Mouse (Mus musculus): ENCODE results near the gene Plxdc2.

Gene Plxdc2

DNA sequence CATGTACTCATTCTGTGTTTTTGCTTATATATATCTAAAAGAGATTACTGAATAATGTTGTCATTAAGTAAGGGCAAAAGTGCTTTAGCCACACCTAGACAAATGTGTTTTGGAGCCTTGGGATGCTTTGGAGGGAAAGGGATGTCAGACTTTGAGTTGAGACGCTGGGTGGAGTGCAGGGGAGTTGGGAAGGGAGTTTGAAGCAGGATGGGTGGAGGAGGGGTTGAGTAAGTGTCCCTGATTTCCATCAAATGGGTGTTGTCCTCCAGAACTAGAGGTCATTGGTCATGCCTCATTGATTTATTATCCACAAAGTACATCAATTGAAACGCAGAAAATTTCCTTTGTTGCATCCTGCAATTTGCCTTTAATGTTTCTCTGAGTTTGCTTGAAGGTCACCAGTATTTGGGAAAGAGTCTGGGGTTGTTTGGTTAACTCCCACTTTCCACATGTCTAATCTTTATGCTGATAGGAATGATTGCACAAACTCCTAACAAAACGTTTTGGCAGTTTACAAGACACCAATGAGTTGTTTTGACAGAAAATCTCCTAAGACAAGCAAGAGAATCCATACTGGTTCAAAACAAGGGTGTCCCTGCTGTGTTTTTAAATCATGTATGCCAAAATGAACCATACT lies 58.4 kb downstream of the Plxdc2 start:
- no peak for DNase-seq (ENCODE audit: low read depth, low spot score)

DNA sequence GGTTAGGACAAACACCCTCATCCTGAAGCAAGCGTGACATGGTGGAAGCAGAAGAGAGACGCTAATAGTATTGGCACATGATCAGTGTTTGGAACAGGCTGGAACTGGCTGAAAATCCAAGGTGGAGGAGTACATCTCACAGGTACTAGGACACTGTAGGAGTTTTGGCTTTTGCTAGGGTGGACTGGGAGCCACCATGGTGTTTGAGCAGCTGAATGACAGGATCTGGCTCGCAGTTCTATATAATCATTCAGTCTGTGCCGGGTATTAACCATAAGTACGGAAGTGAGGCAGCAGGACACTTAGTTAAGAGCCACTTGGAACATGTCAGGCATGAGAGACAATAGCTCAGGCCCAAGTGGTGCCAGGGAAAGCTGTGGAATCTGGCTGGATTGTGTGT lies 82.9 kb downstream of the Plxdc2 start:
- DNase-seq (ENCODE audit: low read depth, low spot score): no peak

DNA sequence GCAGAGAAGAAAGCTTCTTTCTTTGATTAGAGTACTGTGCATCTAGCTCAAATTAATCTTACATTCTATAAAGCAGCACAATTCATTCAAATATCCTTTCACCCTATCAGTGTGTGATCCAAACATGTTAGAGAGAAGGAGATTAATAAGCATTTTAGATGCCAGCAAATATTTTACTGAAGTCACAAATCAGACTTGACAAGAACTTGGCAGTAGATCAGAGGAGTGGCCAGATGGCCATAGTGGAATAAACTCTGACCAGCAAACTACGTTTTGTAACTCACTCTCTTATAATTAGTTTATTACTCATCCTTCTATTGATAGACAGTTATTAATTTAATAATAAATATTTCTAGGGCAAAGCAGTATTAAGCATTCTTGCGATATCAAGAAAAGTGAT lies 86.5 kb downstream of the Plxdc2 start:
- DNase-seq (ENCODE audit: low read depth, low spot score): no peak

DNA sequence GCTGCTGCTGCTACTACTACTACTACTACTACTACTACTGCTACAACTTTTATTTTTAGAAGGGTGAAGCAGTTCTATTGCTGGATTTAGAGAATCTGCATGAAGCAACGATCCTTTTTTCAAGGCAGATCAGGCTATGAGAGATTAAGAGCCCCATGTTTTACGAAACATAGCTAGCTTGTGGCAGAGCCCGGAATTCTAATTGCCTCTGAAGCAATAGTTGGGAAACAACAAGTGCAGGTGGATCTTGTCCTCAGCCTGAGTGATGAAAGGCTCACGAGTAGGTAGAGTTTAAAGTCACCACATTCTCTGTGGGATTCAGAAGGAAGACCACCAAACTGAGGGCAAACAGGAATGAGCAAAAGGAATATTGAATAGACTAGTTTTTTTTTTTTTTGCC lies 91.8 kb downstream of the Plxdc2 start:
- DNase-seq (ENCODE audit: low read depth, low spot score): no peak

DNA sequence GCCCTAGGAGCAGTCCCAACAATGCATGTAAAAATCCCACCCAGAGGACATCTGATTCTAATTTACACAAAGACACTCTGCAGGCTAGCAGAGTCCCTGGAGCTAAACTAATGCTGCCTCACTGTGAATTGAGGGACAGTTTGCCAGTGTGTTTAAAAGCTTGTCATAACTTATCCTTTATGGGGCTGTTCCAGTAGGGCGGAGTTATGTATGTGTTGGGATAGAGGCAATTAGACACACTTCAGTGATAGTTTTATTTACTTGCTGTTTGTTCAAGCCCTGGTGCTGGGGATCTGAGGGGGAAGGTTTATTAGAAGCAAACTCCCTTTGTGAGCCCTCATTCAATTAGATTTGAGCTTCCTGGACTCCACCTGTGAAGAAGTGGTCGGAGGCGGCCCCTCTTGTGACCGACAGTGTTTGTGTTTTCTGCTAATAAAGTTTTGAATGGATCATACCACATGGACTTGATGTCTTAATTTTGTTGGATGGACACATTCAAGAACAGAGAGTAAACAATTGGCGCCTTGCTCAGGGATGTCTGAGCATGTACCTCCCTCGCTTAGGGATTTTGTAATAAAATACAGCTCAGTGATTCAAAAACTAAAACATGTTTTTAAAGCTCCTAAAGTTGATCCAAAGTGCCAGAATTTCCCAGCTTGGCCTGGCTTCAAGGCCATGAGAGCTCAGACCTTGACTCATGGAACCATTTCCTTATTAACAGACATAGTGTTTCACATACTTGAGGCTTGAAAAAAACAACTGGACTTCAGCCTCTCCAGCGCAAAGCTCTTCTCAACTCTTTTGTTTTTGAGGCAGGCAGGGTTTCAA lies 94.9 kb downstream of the Plxdc2 start:
- no peak for DNase-seq (ENCODE audit: low read depth, low spot score)

DNA sequence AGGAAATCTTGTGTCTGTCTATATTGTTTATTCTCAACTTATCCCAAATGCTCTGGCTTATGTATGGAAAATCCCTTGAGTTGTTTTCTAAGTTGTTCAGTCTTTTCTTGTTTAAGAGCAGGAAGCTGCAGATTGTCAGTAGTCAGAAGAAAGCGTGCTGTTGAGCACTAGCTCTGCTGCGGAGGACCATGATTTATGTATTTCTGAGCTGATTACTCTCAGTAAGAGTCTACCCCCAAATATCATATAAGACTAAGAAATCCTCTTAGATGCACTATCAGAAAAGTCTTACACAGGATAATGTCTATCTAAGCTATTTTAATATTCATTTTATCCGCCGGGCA lies 95.5 kb downstream of the Plxdc2 start:
- DNase-seq (ENCODE audit: low read depth, low spot score): no peak

DNA sequence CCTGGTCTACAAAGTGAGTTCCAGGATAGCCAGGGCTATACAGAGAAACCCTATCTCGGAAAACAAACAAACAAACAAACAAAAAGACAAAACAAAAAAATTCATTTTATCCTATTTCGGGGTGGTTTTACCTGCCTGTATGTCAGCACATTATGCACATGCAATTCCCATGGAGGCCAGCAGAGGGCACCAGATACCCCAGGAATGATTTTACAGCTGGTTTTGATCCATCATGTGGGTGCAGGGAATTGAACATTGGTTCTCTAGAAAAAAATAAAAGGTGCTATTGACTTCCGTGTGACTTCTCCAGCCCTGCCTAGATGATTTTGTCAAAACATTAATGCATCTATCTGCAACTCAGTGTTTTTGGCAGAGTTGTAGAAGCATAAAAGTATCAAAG lies 96.0 kb downstream of the Plxdc2 start:
- DNase-seq (ENCODE audit: low read depth, low spot score): peak; percentile 16

DNA sequence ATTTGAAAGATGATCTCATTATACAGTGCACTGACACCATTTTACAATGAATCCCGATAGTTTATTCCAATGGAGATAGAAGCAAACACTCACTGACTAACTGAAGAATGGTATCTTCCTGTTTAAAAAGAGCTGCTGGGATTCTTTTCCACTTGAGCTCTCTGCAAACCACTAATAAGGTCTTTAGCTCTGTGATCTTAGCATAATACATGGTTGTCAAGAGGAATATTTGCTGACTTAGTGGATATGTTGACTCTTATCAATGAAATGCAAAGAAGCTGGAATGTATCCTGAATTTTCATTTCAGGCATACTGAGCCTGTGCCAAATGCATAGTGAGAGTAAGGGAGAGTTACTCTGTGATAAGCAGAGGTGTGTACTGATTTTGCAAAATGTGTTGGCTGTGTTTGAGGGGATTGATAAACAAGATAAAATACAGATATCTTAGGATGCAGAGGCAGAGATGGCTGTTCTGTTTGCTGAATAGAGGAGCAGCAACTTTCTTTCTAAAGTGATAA lies 100.2 kb downstream of the Plxdc2 start:
- DNase-seq (ENCODE audit: low read depth, low spot score): no peak

DNA sequence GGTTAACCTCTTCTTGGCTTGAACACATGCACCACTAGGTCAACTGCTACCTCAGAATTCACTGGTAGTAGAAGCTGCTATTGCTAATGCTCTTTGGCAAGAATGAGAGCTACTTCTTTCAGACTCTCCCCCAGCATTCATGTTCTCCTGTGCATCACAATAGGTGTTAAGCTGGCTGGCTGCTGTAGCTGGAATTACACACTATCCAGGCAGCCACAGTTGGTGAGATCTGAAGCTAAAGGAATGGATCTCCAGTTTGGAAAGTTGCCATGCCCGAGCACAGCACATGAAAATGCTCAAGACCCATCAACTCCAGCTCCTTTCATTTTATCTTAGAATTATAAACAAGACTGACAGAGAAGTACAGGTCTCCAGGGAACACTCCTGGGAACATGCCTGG lies 103.4 kb downstream of the Plxdc2 start:
- DNase-seq (ENCODE audit: low read depth, low spot score): no peak

DNA sequence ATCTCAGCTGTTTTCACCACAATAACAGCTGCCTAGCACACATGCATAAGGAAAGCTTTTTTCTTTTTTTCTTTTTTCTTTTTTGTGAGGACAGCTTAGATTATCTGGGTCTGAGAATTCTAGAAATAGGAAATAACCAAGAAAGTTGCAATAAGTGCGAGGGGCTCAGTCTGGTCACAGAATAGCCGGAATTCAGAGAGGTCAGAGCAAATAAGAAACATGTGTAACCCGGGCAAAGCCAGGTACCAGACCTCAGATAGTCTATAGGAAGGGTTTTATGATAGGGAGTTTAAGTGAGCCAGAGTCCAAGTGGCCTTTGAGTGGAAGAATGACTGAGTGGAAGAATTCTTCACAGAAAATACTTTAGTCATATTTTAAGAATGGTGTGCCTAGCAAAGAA lies 114.0 kb downstream of the Plxdc2 start:
- no peak for DNase-seq (ENCODE audit: low read depth, low spot score)

DNA sequence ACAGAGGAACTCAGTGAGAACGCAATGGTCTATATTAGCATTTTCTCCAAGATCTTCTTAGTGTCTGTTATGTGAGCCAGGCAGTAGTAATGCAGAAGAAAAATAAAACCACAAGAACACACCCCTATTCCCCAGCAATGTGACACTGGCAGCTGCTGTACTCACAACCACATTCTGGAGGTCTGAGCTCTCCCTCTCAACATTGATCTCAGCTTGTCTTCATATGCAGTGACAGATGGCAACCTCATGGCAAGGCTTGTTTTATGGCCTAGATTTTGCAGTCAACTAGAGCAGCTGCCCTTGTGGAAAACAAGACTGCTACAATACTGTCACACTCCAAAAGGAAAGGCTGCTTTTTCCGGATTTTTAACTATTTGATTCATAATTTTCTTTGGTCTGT lies 127.8 kb downstream of the Plxdc2 start:
- no peak for DNase-seq (ENCODE audit: low read depth, low spot score)

DNA sequence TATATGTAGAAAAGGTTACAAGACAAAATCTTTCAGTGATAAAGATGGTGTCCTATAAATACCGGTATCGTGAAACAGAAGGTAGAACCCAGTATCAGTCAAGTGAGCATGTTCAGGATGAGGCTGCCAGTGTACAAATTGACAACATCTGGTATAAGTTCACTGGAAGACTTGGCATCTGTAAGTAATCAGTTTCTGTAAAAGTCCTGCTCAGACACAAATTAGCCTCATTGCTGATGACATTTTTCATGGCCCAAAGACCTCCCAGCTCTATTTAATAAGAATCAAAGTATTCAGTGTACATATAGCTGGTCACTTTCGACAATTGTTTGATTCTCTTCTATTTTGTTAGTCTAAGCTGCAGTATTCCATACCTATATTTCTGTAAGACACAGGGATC lies 129.9 kb downstream of the Plxdc2 start:
- no peak for DNase-seq (ENCODE audit: low read depth, low spot score)

DNA sequence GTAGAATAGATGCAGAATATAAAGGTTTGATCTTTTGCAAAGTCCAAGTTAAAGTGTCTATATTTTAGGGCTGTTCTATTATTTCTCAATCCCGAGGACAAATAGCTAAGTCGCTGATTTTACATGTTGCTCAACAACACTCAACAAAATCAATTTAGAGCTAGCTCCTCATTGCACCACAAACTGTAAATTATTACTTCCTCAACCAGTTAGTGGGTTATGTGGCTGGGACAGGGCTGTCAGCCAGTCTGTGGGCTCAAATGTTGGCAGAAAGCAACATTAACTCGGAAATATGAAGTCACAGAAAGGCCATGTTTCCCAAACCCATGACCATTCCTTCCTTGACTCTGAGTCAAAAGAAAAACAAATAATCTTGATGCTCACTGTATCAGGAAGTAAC lies 135.1 kb downstream of the Plxdc2 start:
- no peak for DNase-seq (ENCODE audit: low read depth, low spot score)

DNA sequence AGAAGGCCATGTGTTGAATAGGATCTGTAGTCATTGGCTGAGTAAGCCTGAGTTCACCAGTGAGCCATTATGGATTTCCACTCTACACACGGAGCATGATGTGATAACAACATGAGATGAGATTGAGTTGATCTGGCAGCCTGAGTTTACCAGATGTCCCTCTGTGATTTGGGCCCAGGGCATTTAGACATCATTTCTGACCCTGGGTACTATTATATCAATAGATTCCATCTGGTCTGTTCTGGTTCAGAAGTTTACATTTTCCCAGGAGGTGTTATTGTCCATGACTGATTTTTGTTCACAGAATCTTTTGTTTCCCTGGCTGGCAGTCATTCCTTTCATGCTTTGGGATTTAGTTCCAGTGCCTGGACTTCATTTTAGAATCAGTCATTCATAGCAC lies 146.7 kb downstream of the Plxdc2 start:
- DNase-seq (ENCODE audit: low read depth, low spot score): no peak

DNA sequence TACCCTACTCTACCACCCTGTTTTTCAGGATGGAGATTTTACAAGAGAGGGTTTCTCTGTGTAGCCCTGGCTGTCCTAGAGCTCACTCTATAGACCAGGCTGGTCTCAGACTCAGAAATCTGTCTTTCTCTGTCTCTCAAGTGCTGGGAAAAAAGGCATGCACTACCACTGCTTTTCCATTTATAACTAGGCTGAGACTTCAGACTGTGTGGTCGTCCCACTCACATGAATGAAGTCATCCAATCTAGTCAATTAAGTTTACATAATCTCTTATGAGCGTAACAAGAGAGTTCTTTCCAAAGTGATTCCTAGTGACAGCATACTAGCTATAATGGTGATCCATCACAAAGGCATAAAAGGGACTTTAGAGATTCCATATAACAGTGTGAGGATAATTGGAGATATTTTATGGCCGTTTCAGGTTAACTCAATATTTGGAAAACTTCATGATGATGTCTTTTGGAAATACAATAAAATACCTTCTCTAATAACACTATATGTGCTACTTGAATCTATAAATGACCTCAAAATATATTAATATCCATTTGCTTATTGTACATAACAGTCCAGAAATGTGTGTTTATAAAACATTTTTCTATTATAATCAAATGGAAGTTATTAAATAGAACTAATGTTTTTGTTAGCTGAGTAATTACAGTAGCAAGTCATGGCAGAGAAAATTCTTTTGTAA lies 151.6 kb downstream of the Plxdc2 start:
- no peak for DNase-seq (ENCODE audit: low read depth, low spot score)

DNA sequence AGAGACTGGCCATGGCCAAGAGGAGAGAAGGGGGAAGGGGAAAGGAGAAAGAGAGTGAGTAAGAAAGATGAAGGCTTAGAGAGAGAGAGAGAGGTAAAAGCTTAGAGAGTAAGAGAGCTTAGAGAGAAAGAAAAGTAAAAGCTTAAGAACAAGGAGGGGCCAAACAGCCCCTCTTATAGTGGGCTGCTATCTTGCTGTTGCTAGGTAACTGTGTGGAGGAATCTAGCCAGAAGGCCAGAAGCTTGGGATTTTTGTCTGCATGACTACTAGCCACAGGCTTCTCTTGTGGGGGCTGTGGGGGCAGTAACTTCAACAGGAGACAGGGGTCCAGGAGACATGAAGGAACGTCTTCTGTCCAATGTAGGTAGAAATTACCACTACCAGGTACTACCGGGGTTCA lies 162.0 kb downstream of the Plxdc2 start:
- no peak for DNase-seq (ENCODE audit: low read depth, low spot score)

DNA sequence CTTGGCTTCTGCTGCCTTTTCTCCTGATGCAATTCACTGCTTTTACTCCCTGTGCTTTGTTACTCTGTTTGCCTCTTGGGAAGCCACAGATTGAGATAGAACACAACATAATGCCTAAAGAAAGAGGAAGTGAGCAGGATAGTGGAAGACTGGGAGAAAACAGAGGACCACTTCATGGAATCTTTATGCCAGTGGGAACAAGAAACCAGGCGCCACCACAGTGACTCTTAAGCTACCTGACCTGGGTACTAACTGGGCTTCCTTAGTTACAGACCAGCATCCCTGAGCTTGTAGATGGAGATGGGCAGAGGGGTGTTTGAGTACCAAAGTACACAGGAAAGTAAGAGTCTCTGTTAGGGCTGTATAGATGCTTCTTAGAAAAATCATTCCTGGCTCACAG lies 167.3 kb downstream of the Plxdc2 start:
- DNase-seq (ENCODE audit: low read depth, low spot score): no peak

DNA sequence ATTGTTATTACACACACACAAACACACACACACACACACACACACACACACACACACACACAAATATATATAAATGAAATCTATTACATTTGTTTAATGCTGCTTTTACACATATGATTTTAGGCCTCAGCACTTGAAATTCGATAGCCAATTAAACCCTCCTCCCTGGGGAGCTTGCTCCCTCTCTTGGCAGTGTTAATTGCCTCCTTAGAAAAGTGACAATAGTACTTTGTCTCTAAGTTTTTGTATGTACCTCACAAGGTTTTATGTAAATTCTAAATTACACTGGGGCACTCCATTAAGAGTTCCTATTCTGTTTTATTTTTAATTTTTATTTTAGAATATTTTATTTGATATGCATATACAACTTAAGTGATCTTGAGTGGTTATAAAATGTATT lies 176.1 kb downstream of the Plxdc2 start:
- DNase-seq (ENCODE audit: low read depth, low spot score): no peak

DNA sequence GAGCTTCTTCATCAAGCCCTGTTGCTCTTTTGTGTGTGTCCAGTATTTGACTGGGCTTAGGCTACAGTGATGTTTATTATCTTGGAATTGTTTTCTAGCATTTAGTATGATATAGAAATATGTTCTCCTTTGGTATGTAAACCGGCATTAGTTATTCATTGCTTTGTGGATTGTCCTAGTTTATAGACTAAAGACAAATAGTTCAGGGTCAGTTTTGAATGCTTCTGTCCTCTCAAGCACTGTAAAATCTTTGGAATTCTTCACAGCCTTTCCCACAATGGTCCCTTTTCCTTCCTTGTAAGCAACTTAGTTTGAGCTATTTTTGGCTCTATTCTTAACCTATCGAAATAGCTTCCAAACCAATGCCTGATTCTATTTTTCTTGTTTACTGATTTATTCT lies 178.5 kb downstream of the Plxdc2 start:
- no peak for DNase-seq (ENCODE audit: low read depth, low spot score)

DNA sequence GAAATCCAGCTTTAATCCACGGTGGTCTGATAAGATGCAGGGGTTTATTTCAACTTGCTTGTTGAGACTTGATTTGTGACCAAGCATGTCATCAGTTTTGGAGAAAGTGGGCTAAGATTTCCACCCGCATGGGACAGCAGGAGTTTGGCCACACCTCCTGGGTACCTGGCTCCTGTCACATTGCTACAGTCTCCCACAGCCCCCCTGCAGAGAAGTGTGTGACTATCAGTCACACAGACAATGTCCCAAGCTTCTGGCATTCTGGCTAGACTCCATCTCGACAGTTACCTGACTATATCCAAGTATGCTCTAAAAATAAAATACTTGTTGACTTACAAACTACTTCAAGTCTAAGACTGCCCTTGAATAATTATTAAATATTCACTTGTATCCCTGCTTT lies 185.1 kb downstream of the Plxdc2 start:
- DNase-seq (ENCODE audit: low read depth, low spot score): no peak

DNA sequence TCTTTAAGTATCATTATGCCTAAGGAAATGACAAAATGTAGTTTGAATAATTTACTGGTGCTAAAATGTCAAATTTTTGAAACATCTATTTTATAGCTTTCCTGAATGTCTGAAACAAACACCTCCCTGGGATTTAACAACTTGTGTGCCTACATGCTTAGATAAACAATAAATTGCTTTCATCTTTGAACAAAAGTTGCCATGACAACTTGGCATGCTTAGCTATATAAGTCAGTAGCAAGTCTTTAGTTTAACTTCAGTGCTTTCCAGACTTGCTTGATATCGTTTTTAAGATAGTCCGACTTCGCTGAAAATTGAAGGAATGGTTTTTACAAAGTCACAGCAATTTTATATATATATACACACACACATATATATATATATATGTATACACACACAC lies 189.1 kb downstream of the Plxdc2 start:
- DNase-seq (ENCODE audit: low read depth, low spot score): no peak

DNA sequence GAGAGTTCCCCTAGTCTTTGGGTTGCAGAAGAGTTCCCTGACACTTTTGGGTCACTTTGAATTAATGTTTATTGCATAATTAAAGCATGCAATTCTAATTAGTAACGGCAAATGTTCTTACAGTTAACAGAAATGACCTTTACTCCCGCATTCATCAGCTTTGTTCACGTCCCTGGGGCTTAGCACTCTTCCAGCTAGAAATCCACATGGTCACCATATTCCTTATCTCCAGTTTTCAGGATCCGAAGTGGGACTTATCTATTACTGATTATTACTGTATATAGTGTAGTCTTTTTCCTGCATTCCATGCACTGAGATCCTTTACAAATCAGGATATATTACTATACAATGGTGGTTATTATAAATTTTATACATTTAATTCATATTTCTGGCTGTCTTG lies 203.2 kb downstream of the Plxdc2 start:
- no peak for DNase-seq (ENCODE audit: low read depth, low spot score)

DNA sequence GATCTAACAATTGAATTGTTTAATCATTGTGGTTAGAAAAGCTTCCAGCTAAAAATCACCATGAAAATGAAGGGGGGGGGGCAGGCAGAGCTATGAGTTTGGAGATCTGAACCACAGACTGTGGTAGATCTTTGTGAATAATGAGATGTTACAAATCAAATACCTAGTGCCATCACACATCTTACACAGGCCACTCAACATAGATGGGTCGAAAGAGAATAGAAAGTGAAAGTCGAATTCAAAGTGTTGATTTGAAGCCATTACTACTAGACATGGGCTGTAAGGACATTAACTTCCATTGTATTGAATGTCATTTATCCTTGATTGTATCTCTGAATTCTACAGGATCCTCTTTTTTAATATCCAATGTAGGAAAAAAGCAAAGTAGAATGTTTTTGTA lies 212.2 kb downstream of the Plxdc2 start:
- peak; percentile 16 for DNase-seq (ENCODE audit: low read depth, low spot score)

All from A20 (cell line).